In the genomic region with DNA sequence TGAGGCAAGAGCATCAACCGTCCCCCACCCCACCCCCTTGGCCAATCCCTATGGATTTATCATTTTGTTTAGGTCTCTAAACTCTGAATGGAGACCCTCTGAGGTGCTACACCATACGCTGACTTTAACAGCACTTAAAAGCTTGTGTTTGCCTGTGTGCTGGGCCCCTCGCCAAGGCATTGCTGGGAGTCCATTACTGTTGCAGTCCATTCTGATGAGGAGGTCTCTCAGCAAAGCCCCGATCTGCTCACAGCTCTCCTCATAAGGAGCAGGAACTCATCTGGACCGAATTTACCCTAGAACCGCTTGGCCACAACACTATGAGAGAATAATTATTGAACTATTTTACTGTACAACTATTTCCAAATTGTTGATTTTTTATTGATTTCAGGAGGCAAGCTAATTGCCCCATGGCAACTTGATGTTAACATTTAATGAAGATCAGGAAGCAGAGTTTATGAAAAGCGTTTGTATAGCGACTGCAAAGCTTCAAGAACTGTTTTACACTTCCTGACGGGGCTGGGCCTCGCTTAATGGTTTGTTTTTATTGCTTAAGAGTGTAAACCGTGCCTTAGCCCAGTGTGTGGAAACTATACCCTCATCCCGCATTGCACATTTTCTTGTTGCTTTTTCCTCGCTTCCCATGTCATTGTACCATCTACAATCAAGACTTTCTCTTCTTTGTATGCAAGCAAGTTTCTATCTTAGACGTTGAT, we compare ENCODE assay signal across 21 mouse cellular contexts. TPM values are rescaled to one million over a fixed set of nuclear protein-coding genes. Genes with fewer than 3 reads are reported as not detected.
A peak's percentile ranks its signal among the peaks of the same experiment; 100 is the strongest.
DNase-seq lines count a peak whose midpoint lies in the region; ATAC-seq and TF ChIP-seq lines count a peak whose summit lies in the region.
"Had no signal": no experiment of that assay in that cellular context is flagged by ENCODE, and none has a peak within 500 bp of the region (broad histone marks: within the 10 kb centered on the region; RNA-seq: fewer than 3 reads in every experiment).

No protein-coding gene starts in this region.

- H3K36me3 ChIP-seq in lung, postnatal 0 days (ENCODE audit: insufficient read depth, low read length): no peaks in the 10 kb centered on the region
- no peaks in the 10 kb centered on the region for H3K36me3 ChIP-seq in limb, embryonic 11.5 days (ENCODE audit: control insufficient read depth, insufficient read depth, low read length)
- H3K36me3 ChIP-seq in stomach, postnatal 0 days (ENCODE audit: control insufficient read depth, insufficient read depth, low read length): no peaks in the 10 kb centered on the region
- H3K36me3 ChIP-seq: neural tube, embryonic 13.5 days had no signal

- no peaks in the 10 kb centered on the region for H3K27me3 ChIP-seq in lung, postnatal 0 days (replicated peaks; ENCODE audit: insufficient read depth, low read length)
- no peaks in the 10 kb centered on the region for H3K27me3 ChIP-seq in limb, embryonic 11.5 days (ENCODE audit: control insufficient read depth, insufficient read depth, low read length)
- H3K27me3 ChIP-seq in stomach, postnatal 0 days (ENCODE audit: control insufficient read depth, insufficient read depth, low read length): no peaks in the 10 kb centered on the region
- H3K27me3 ChIP-seq: lung, embryonic 15.5 days; neural tube, embryonic 13.5 days had no signal

- TF ChIP-seq EP300 in lung, postnatal 0 days (IDR thresholded peaks at IDR 0.05): no peak
- no peak for TF ChIP-seq EP300 in stomach, postnatal 0 days (optimal IDR thresholded peaks at IDR 0.05)

- TF ChIP-seq CTCF in lung, postnatal 0 days (IDR thresholded peaks at IDR 0.05): no peak
- no peak for TF ChIP-seq CTCF in stomach, postnatal 0 days (IDR thresholded peaks at IDR 0.05; ENCODE audit: low read depth)

- WGBS in lung, postnatal 0 days: 32% methylated on average over 14 of the region's 14 CpGs
- WGBS in limb, embryonic 11.5 days: 17% methylated on average over 14 of the region's 14 CpGs
- WGBS in stomach, postnatal 0 days: 50% methylated on average over 14 of the region's 14 CpGs

- no peak for ATAC-seq in lung, postnatal 0 days
- ATAC-seq in limb, embryonic 11.5 days (ENCODE audit: insufficient number of reproducible peaks, low FRiP score, low TSS enrichment, low read depth): peak; percentile 58; the same call in 1 of the 2 replicates
- ATAC-seq in stomach, postnatal 0 days (ENCODE audit: low FRiP score, low TSS enrichment): no peak
- ATAC-seq: forebrain, embryonic 14.5 days; Patski had no signal

- no peak overlapping the region for H3K4me2 ChIP-seq in lung, postnatal 0 days (replicated peaks; ENCODE audit: low read depth, low read length)
- no peak overlapping the region for H3K4me2 ChIP-seq in limb, embryonic 11.5 days (ENCODE audit: low read depth, severe bottlenecking)
- 0 out of 2 replicates have a peak overlapping the region, but pooled peaks have one; percentile 8 for H3K4me2 ChIP-seq in stomach, postnatal 0 days (replicated peaks; ENCODE audit: low read depth)
- H3K4me2 ChIP-seq: liver, embryonic 11.5 days; lung, embryonic 15.5 days; neural tube, embryonic 13.5 days had no signal

- H3K4me3 ChIP-seq in lung, postnatal 0 days (ENCODE audit: low read depth, low read length): no peak overlapping the region
- H3K4me3 ChIP-seq in limb, embryonic 11.5 days (ENCODE audit: low read depth, low read length): no peak overlapping the region
- H3K4me3 ChIP-seq in stomach, postnatal 0 days (ENCODE audit: low read depth, low read length): no peak overlapping the region
- H3K4me3 ChIP-seq: erythroblast, embryonic 14.5 days; heart, embryonic 10.5 days; left cerebral cortex, adult 2 months; lung, embryonic 15.5 days; neural tube, embryonic 13.5 days had no signal

- no peaks in the 10 kb centered on the region for H3K9me3 ChIP-seq in lung, postnatal 0 days (ENCODE audit: low read length)
- no peaks in the 10 kb centered on the region for H3K9me3 ChIP-seq in limb, embryonic 11.5 days (ENCODE audit: control insufficient read depth, low read length)
- H3K9me3 ChIP-seq in stomach, postnatal 0 days (ENCODE audit: control insufficient read depth, low read length): no peaks in the 10 kb centered on the region
- H3K9me3 ChIP-seq: heart, embryonic 10.5 days; lung, embryonic 15.5 days; neural tube, embryonic 13.5 days had no signal

- H3K9ac ChIP-seq in lung, postnatal 0 days (replicated peaks; ENCODE audit: low read depth): no peak overlapping the region
- H3K9ac ChIP-seq in limb, embryonic 11.5 days (ENCODE audit: low read length): no peak overlapping the region
- no peak overlapping the region for H3K9ac ChIP-seq in stomach, postnatal 0 days (ENCODE audit: low read length)
- H3K9ac ChIP-seq: lung, embryonic 15.5 days; neural tube, embryonic 13.5 days had no signal

- DNase-seq in embryo, embryonic 10.5 days (ENCODE audit: low spot score): peak; percentile 17
- DNase-seq in embryo, embryonic 10 days (ENCODE audit: low spot score): no peak
- peak; percentile 16 to 39 for DNase-seq in lung, postnatal 4 days
- DNase-seq in lung, postnatal 0 days (ENCODE audit: low spot score): no peak
- peak; percentile 62 for DNase-seq in limb, embryonic 11.5 days (ENCODE audit: low spot score)
- no peak for DNase-seq in stomach, postnatal 0 days (ENCODE audit: low spot score)
- DNase-seq in MN1 (ENCODE audit: low spot score): no peak
- DNase-seq in adrenal gland, postnatal 10 days: no peak
- DNase-seq: adrenal gland, postnatal 14 days; cerebellum, adult 11 months; embryo, embryonic 11 days; gastrocnemius, postnatal 36 days; layer of hippocampus, adult 9-11 months had no signal

- H3K4me1 ChIP-seq in lung, postnatal 0 days (ENCODE audit: insufficient read depth, low read depth, low read length): no peaks in the 10 kb centered on the region
- H3K4me1 ChIP-seq in limb, embryonic 11.5 days (ENCODE audit: control insufficient read depth, insufficient read depth, low read length): peaks cover 2% of the 10 kb centered on the region; the same call in 1 of the 2 replicates
- H3K4me1 ChIP-seq in stomach, postnatal 0 days (replicated peaks; ENCODE audit: control insufficient read depth, insufficient read depth): no peaks in the 10 kb centered on the region
- H3K4me1 ChIP-seq: neural tube, embryonic 13.5 days had no signal

- H3K27ac ChIP-seq in lung, postnatal 0 days (ENCODE audit: low read length): no peak overlapping the region
- peak overlapping the region; percentile 82 for H3K27ac ChIP-seq in limb, embryonic 11.5 days (replicated peaks; ENCODE audit: low read depth, low read length)
- H3K27ac ChIP-seq in stomach, postnatal 0 days (replicated peaks): no peak overlapping the region
- H3K27ac ChIP-seq: heart, embryonic 10.5 days; left cerebral cortex, adult 2 months; lung, embryonic 15.5 days; neural tube, embryonic 13.5 days had no signal

RNA-seq across cellular contexts. Expression of a gene that starts 14.2 kb away (rescaled TPM):
- polyA plus RNA-seq in lung, postnatal 0 days (2015; fragmentation: Nextera tagmentation; extraction: Ambion mirVana): 9.1 and 9.3 TPM in 2 replicates
- 12.8 and 13.4 TPM in 2 replicates for polyA plus RNA-seq in limb, embryonic 11.5 days (2014; fragmentation: Nextera tagmentation; extraction: Ambion mirVana)
- polyA plus RNA-seq in stomach, postnatal 0 days (2015; fragmentation: Nextera tagmentation; extraction: Ambion mirVana): 29.4 and 31.2 TPM in 2 replicates
- total RNA-seq in adrenal gland, postnatal 10 days (2021): 10 to 100 TPM in 1 of 2 experiments, 1 to 10 TPM in 1; 9.4 to 12.8 TPM

Comparison
In these comparisons a context has a peak if more than half of its experiments do, and no peak if none do; other contexts are left out.
1. DNase-seq: peak in embryo, embryonic 10.5 days (single experiment), lung, postnatal 4 days (2 of 2) and limb, embryonic 11.5 days (single experiment); none in embryo, embryonic 10 days (single experiment), lung, postnatal 0 days (single experiment), stomach, postnatal 0 days (single experiment), MN1 (single experiment) and adrenal gland, postnatal 10 days (single experiment).